Mouse (Mus musculus): ENCODE data around the gene Mta2.
"Not testable (repeated sequence)": the region's sequence is repeated elsewhere in the genome, so short reads cannot be mapped to it uniquely, and the experiment has no call there.

Mta2 gene

GRCm38 (mm10) chr19:8941515-8942217, at the start of gene Mta2:
Gene Mta2, plus strand, starts transcription at chr19:8941875.
- peak; percentile 99 to 100 for DNase-seq

DNA sequence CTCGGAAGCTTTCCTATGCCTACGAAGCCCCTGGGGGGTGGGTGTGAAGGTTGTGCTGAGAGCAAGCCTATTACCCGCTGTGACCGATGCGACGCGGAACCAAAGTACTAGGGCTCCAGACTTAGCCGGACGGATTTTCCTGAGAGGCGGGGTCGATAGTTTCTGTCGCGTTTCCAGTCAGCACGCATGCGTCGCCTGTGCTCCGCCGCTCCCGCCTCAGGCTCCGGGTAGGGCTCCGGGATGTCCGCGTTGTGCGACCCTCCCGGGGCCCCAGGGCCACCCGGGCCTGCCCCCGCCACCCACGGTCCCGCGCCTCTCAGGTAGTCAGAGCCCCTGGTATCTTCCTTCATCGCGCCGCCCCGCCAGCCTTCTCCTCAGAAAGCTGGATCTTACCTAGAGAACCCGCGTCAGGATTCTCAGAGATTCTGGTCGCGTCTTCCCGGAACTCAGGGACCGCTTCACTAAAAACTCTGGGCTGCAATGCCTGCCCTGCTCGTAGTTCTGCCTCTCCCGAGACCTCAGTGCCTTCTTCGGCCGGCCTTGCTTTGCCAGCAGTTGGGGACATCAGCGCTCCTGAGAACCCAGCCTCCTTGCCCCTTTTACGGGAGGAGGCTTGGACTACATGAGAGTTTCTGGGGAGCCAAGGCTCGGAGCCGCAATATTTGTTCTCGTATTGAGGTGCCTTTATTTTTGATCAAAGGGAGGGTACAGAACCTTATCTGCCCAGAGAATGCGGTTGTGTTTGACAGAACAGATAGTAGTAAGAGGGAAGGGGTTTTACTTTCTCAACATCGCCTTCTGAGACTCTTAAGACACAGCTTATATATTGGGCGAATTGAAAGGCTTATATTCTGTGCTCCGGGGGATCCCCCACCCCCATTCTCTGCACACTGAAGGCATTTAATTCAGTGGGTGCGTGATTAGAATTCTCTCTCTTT, 48.6 kb upstream of the Mta2 start, which contains the start of gene Ints5:
Ints5 (plus strand) TSS at position 177 of the 938 bp plus-strand sequence.
- peak; percentile 90 to 91 for DNase-seq

GRCm38 (mm10) chr19:8895397-8895960, 46.2 kb upstream of the Mta2 start:
- peak in 1 of 2 experiments; percentile 39 for DNase-seq

DNA sequence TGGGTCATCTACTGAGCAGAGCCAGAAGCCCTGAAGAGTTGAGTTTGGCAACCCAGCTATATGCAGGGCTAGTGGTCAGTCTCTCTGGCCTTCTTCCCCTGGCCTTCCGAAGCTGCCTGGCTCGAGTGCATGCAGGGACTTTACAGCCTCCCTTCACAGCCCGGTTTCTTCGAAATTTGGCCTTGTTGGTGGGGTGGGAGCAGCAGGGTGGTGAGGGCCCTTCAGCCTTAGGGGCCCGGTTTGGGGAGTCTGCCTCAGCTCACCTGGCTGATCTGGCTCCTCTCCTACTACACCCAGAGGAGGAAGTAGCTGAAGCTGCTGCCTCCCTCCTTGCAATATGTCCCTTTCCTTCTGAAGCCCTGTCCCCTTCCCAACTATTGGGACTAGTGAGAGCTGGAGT, 45.4 kb upstream of the Mta2 start:
- DNase-seq, result not testable (repeated sequence)

DNA sequence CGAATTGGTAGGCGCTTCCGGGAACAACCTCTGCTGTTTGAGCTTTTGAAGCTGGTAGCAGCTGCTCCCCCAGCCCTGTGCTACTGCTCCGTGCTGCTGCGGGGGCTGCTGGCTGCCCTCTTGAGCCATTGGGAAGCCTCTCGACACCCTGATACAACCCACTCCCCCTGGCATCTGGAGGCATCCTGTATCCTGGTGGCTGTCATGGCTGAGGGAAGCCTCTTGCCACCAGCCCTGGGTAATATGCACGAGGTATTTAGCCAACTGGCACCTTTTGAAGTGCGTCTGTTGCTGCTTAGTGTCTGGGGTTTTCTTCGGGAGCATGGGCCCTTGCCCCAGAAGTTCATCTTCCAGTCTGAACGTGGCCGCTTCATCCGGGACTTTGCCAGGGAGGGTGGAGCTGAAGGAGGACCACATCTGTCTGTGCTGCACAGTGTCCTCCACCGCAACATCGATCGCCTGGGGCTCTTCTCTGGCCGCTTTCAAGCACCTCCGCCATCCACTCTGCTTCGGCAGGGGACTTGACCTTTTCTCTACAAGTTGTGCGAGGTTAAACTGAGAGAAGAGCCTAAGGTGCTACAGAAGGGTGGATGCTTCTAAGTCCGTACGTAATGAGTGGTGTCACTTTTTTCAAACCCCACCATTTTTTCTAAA, 44.3 kb upstream of the Mta2 start:
- peak; percentile 50 to 58 for DNase-seq

GRCm38 (mm10) chr19:8897865-8898495, 43.7 kb upstream of the Mta2 start, which contains the start of gene Ganab:
Gene Ganab, plus strand, starts transcription at chr19:8898071.
- peak; percentile 94 to 97 for DNase-seq

DNA sequence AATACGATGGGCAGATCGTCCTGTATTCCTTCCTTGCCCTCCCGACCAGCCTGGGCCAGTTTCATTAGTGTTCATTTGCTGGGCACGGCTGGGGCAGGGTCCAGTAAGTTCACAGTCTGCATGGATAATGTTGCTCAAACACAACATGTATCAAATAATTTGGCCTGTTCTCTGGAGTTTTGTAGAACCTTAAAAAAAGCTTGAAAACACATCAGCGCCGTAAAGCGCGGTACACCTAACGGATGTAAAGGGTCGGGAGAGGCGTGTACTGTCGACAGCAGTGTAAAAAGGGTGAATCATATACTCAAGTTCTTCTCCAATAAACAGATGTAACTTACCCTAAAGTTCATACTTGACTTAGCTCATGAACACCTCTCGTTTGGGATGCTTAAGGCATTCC, 43.1 kb upstream of the Mta2 start:
- DNase-seq, result no peak

DNA sequence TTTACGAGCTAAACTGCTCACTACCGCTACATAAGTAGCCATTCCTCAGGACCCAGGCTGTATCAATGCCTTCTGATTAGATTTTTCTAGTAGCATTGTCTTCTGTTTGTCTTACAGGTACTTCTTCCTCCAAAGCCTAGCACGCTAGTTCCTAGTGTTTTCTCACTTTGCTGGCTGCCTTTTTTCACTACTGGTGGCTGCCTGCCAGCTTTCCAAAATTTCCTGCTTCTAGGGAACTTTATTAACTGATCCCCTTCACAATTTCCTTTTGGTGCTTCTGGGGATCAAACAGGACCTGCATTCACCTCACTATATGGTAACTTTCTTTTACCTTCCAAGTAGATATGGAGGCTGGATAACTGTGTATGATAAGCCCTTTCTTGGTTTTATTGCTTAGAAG, 42.6 kb upstream of the Mta2 start:
- DNase-seq, result no peak

DNA sequence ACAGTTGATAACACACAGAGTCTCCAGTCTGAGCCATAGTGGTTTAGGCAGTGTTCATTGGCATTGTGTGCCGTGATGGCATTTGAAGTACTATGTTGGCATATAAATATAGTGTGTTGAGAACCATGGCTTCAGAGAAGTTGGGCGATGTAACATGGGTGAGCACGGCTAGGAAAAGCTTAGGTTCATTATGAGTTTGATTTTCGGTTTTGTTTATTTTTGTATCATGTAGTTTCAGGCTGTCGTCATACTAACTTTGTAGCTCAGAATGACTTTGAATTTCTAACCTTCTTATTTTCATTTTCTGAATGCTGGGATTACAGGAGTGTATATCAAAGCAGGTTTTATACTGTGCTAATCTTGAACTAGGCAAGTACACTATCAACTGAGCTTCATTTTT, 38.3 kb upstream of the Mta2 start:
- DNase-seq, result no peak

- no peak for DNase-seq
Observed at GRCm38 (mm10) chr19:8908531-8908930, 33.1 kb upstream of the Mta2 start.

DNA sequence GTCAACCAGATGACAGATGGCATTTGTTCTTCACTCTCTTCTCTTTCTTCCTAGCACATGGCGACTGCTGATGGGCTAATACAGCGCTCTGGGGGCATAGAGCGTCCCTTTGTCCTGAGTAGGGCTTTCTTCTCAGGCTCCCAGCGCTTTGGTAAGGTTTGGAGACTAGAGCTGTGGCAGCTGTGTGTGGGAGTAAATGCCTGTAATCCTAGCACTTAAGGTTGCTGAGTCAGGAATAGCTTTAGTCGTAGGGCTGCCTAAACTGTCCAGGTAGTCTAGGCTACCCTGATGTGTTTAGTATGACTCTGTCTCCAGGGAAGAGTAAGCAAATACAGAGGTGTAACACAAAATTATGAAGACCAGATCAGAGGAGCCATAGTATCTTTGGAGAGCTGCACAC, 29.9 kb upstream of the Mta2 start:
- no peak for DNase-seq

GRCm38 (mm10) chr19:8914212-8914611, 27.5 kb upstream of the Mta2 start:
- DNase-seq, result no peak

GRCm38 (mm10) chr19:8919000-8919399, 22.7 kb upstream of the Mta2 start:
- no peak for DNase-seq

DNA sequence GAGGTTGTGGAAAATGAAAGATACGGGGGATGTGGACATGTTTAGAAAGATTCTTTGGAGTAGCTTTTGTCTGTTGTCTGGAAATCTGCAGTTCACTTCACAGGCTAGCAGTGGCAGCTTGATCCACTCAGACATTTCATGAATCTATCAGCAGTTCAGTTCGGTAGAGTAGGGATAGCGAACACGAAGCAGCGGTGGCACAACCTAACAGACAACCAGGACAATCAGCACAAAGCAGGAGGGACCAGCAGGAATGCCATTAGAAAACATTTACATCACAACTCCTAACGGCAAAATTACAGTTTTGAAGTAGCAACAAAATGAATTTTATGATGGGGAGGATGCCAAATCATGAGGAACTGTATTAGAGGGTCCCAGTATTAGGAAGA, 22.0 kb upstream of the Mta2 start:
- DNase-seq, result no peak

DNA sequence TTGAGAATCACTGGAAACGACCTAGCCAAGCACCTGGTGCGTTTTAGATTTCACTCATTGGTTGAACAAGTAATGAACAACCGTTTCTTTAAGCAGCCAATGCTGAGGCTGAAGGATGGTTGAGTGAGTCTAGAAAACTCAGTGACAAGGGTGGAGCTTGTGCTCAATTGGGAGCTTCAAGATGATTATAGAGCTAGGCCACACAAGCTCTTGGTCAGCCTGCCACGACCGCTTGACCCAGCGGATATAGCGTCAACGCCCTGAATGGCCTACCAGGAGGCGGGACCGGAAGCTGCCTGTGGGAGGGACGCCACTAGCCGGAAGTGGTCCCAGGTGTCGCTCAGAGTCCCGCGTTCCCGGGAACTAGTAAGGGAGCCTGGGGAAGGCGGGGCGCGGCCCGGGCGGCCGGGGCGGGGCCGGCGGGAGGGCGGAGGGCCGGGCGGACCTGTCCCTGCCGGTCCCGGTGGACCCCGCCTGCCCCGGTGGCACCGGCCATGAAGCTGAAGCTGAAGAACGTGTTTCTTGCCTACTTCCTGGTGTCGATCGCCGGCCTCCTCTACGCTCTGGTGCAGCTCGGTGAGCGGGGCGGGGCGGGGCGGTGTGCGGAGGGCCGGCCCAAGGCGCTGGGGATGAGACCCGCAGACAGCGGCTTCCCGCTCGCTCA, 21.5 kb upstream of the Mta2 start, which contains the start of gene B3gat3:
B3gat3 (plus strand) TSS at position 302 of the 664 bp plus-strand sequence.
- peak; percentile 97 for DNase-seq

DNA sequence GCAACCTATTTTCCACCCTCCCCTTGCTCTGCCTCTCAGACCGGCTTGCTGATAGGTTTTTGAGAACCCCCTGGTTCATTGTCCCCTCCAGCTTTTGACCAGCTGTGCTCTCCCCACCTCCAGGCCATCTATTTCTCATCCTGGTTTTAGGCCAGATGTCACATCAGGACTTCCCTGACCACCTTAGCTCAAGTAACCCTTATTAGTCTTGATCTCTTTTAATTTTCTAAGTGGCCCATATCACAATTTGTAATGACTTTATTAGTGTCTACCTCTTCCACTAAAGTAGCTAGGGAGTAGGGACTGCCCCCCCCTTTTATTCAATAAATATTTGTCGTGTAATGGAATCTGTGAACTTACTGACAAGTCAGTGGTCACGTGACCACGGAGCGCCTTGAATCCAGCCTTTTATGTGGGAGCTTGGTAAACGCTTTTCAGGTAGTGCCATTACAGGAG, 20.8 kb upstream of the Mta2 start:
- DNase-seq, result peak in 1 of 2 experiments; percentile 50

- no peak for DNase-seq
Observed at GRCm38 (mm10) chr19:8921741-8922140, 19.9 kb upstream of the Mta2 start.

GRCm38 (mm10) chr19:8926766-8927165, 14.9 kb upstream of the Mta2 start:
- DNase-seq, result no peak

- DNase-seq, result no peak
Observed at GRCm38 (mm10) chr19:8927891-8928525, 13.7 kb upstream of the Mta2 start.

- DNase-seq, result peak in 1 of 2 experiments; percentile 65
Observed at GRCm38 (mm10) chr19:8928689-8929223, 12.9 kb upstream of the Mta2 start.
